Mouse (Mus musculus) midbrain, embryonic 16.5 days (tissue): Measurements from ENCODE around the gene Rdh16f2. TPM values are rescaled to one million over a fixed set of nuclear protein-coding genes. Genes with fewer than 3 reads are reported as not detected.
"Not testable (repeated sequence)": the region's sequence is repeated elsewhere in the genome, so short reads cannot be mapped to it uniquely, and the experiment has no call there.

ENCODE experiments used
- ATAC-seq: fragments of 200-750 bp; cut with Nextera tagmentation; 2 replicates; pipeline ENCODE4 v1.8.0; 2017; ENCODE audit warnings: moderate TSS enrichment
- H3K27ac ChIP-seq: fragments of 300-500 bp; sonication (generic); 2 replicates; pipeline ENCODE4 v1.5.1; 2014; ENCODE audit warnings: mild to moderate bottlenecking, low read length, mixed read lengths
- H3K27me3 ChIP-seq: fragments of 300-500 bp; sonication (generic); 2 replicates; pipeline ENCODE4 v1.6.1; 2014; ENCODE audit warnings: low read depth, low read length, mixed read lengths; ENCODE audit not compliant: control insufficient read depth, insufficient read depth
- H3K36me3 ChIP-seq: fragments of 300-500 bp; sonication (generic); 2 replicates; pipeline ENCODE4 v1.6.1; 2014; ENCODE audit warnings: mild to moderate bottlenecking, low read length, moderate library complexity, mixed read lengths; ENCODE audit not compliant: control insufficient read depth, insufficient read depth
- H3K4me1 ChIP-seq: fragments of 300-500 bp; sonication (generic); 2 replicates; pipeline ENCODE4 v1.6.1; 2014; ENCODE audit warnings: mild to moderate bottlenecking, low read length, mixed read lengths; ENCODE audit not compliant: control insufficient read depth, insufficient read depth
- H3K4me2 ChIP-seq: fragments of 300-500 bp; sonication (generic); 2 replicates; pipeline ENCODE4 v1.6.1; 2014; ENCODE audit warnings: mild to moderate bottlenecking, low read length, mixed read lengths
- H3K4me3 ChIP-seq: fragments of 300-500 bp; sonication (generic); 2 replicates; pipeline ENCODE4 v1.5.1; 2014; ENCODE audit warnings: low read depth, mild to moderate bottlenecking, low read length, moderate library complexity, mixed read lengths
- H3K9ac ChIP-seq: fragments of 300-500 bp; sonication (generic); 2 replicates; pipeline ENCODE4 v1.6.1; 2014; ENCODE audit warnings: low read depth, low read length, mixed read lengths
- H3K9me3 ChIP-seq: fragments of 300-500 bp; sonication (generic); replicated peaks from 2 replicates; pipeline ENCODE4 v1.6.1; 2014; ENCODE audit warnings: mild to moderate bottlenecking, low read length, mixed read lengths; ENCODE audit not compliant: control insufficient read depth, poor library complexity, severe bottlenecking
- WGBS: fragments of 180-500 bp; shearing (Covaris S2); extraction: QIAGEN DNeasy Blood & Tissue Kit; methylation state at CpG from one replicate; pipeline ENCODE4 v1.1.7; 2014; 5-methylcytosine and 5-hydroxymethylcytosine counted together
- polyA plus RNA-seq: library from polyadenylated mRNA; unstranded; fragments of >200 nt; fragmentation: Nextera tagmentation; extraction: Ambion mirVana; gene quantifications from 2 replicates; pipeline ENCODE4 v1.2.1, GENCODE M21; 2015

Gene Rdh16f2
- not detected in 2 replicates for polyA plus RNA-seq

DNA sequence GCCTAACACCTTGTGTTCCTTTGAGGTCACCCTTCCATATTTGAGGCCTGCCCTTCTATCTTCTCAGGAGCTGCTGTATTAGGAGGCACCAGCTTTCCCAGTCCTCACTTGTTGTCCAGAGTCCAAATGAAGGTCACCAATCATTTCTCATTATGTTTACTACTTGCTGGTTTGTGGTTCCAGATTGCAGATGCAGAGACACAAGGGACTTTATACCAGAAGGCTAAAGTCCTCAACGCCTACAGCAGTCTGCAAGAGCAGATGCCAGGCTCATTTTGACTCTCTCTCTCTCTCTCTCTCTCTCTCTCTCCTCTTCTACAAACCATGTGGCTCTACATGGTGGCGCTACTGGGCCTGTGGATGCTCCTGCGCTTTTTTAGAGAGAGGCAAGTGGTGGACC lies at the start of gene Rdh16f2:
TSS of gene Rdh16f2 (plus strand) at position 243 of the 400 bp plus-strand sequence.
- H3K27me3 ChIP-seq, result no peaks in the 10 kb centered on the region
- H3K9ac ChIP-seq, result no peak within 1 kb of the TSS
- WGBS, result 92% methylated on average over 3 of the region's 3 CpGs
- H3K4me3 ChIP-seq, result no peak within 1 kb of the TSS
- no peaks in the 10 kb centered on the region for H3K4me1 ChIP-seq
- no peak within 1 kb of the TSS for H3K27ac ChIP-seq
- no peaks in the 10 kb centered on the region for H3K36me3 ChIP-seq
- no peak within 1 kb of the TSS for H3K4me2 ChIP-seq
- peaks cover 8% of the 10 kb centered on the region; the same call in 1 of the 2 replicates for H3K9me3 ChIP-seq
- ATAC-seq, result no peak

DNA sequence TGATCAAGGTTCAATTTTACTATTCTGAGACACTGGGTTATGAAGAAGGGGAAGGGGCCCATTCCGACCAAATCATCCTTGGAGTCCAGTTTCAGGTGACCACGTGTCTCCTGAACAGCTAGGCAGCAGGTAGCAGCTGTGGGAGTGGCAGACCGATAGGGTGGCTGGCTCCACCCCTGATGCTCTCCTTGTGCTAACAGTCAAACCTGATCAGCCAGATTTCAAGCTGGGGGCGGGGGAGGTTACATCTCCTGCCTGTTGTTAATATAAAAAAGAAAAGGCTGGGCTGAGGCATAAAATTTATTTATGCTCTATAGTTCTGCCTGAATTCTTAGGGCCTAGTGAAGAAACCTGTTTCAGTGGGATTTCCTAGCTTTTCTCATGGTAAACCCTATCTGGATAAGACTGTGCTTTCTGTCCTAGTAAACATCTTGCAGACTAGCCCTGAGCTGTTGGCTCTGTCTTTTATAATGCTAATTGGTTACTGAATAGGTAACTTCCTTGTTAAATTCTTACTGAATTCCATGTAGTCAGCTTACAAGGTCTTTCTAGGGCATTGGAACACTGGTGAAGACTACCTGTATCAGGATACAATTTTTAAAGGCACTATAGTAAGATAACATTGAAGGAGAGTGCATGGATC lies 48.9 kb upstream of the Rdh16f2 start:
- WGBS, result 79% methylated on average over 4 of the region's 4 CpGs
- not testable (repeated sequence) for H3K27ac ChIP-seq, H3K36me3 ChIP-seq

DNA sequence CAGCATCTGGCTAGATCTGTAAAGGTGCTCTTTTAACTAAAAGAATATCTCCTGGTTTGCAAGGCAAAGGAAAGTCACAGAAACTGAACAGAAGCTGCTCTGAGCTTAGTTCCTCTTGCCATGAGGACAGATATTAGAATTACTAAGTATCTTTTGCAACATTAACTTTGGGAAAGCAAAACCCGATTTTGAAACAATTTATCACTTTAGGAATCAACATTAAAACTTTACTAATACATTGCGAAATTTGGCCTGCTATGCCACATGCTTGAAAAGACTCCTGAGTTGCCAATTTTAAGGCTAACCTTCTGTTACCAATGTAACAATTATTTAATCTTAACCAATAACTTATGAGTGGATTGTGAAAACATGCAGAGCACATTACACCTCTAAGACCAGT lies 44.5 kb upstream of the Rdh16f2 start:
- not testable (repeated sequence) for ATAC-seq
- WGBS, result 93% methylated on average over 2 of the region's 2 CpGs

More for the DNA sequence above, 48.9 kb upstream of the Rdh16f2 start:
- not testable (repeated sequence) for H3K9me3 ChIP-seq, H3K9ac ChIP-seq, H3K27me3 ChIP-seq, ATAC-seq, H3K4me2 ChIP-seq, H3K4me1 ChIP-seq, H3K4me3 ChIP-seq

DNA sequence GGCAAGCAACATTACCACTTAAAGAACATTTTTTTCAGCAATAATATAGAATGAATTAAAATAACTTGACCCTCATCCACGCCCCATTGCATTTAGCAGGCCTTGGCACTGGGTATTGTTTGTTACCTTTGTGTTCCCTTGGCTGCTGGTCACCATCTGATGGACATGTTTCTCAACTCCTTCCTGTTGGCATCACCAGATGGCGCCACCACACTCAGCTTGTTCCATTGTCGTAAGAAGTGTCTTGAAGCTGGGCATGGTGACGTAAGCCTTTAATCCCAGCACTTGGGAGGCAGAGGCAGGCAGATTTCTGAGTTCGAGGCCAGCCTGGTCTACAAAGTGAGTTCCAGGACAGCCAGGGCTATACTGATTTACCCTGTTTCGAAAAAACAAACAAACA lies 40.9 kb upstream of the Rdh16f2 start:
- Histone ChIP-seq H3K4me1 (no peaks in the 10 kb centered on the region), H3K27me3 (no peaks in the 10 kb centered on the region), H3K4me2 (no peak overlapping the region), H3K36me3 (no peaks in the 10 kb centered on the region), H3K9ac (no peak overlapping the region), H3K9me3 (peaks cover 4% of the 10 kb centered on the region), H3K27ac (no peak overlapping the region), H3K4me3 (no peak overlapping the region)
- ATAC-seq, result no peak
- WGBS, result 84% methylated on average over 6 of the region's 6 CpGs

More for the DNA sequence above, 44.5 kb upstream of the Rdh16f2 start:
- not testable (repeated sequence) for H3K4me2 ChIP-seq, H3K9me3 ChIP-seq, H3K36me3 ChIP-seq, H3K27me3 ChIP-seq, H3K9ac ChIP-seq, H3K4me3 ChIP-seq, H3K27ac ChIP-seq, H3K4me1 ChIP-seq

DNA sequence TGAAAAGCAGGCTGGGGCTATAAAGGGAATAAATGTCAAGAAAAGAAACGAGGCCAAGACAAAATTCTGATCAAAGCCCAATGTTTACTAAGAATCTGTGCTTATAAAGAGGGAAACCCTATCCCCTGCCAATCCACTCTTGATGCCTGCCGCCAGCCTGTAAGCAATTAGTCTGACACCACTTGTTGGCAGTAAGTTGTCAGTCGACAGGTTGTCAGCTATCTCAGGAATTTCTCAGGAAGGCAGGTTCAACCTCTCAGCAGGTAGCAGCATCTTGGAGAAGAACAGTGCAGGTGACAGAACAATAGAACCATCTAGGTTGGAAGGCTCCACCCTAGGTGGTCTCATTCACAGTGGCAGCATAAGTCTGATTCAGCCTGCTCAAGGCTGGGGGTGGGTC lies 37.2 kb upstream of the Rdh16f2 start:
- Histone ChIP-seq H3K4me1 (no peaks in the 10 kb centered on the region), H3K9ac (no peak overlapping the region), H3K4me3 (no peak overlapping the region), H3K4me2 (no peak overlapping the region), H3K27me3 (no peaks in the 10 kb centered on the region), H3K9me3 (no peaks in the 10 kb centered on the region), H3K36me3 (no peaks in the 10 kb centered on the region), H3K27ac (no peak overlapping the region)
- no peak for ATAC-seq
- WGBS, result 75% methylated on average over 3 of the region's 3 CpGs

DNA sequence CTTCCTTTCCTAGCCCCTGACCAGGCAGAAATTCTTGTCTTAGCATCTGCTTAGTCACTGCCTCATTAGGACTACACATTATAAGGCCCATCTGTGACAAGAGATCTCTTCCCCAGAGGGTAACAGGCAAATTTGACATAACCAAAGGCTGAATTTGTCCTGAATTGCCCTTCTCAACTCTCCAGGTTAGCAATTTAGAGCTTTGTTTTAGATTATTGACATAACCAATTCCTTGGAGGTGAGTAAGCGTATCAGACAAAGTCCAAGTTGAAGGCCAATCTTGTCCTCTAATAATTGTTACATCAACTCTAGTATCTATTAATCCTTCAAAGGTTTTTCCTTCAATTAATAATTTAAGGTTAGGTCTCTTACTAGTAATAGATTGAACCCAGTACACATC lies 32.1 kb upstream of the Rdh16f2 start:
- not testable (repeated sequence) for H3K36me3 ChIP-seq, H3K9ac ChIP-seq, H3K4me3 ChIP-seq, H3K4me2 ChIP-seq, H3K27me3 ChIP-seq, H3K4me1 ChIP-seq, H3K9me3 ChIP-seq, H3K27ac ChIP-seq, ATAC-seq
- WGBS, result 95% methylated on average over 1 of the region's 1 CpGs

DNA sequence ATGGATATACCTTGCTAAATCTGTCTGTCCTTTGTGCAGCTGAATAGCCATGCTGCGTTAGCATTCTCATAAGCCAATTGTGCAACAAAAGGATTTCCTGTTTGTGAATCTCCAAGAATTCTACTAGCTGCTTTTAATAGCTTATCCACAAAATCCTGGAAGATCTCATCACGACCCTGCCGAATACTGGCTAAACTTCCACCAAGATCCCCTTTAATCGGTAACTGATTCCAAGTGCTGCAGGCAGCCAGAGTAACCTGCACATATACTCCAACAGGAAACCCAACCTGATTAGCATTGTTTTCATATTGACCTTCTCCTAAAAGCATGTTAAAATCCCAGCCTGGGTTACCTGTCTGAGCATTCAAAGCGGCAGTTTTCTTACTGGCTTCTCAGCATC lies 31.0 kb upstream of the Rdh16f2 start:
- H3K4me1 ChIP-seq, result no peaks in the 10 kb centered on the region
- H3K4me3 ChIP-seq, result no peak overlapping the region
- H3K36me3 ChIP-seq, result no peaks in the 10 kb centered on the region
- WGBS, result 85% methylated on average over 5 of the region's 5 CpGs
- H3K4me2 ChIP-seq, result no peak overlapping the region
- ATAC-seq, result no peak
- no peaks in the 10 kb centered on the region for H3K27me3 ChIP-seq
- H3K9ac ChIP-seq, result no peak overlapping the region
- 0 out of 2 replicates have a peak, but pooled peaks cover 3% of the 10 kb centered on the region for H3K9me3 ChIP-seq
- H3K27ac ChIP-seq, result no peak overlapping the region

DNA sequence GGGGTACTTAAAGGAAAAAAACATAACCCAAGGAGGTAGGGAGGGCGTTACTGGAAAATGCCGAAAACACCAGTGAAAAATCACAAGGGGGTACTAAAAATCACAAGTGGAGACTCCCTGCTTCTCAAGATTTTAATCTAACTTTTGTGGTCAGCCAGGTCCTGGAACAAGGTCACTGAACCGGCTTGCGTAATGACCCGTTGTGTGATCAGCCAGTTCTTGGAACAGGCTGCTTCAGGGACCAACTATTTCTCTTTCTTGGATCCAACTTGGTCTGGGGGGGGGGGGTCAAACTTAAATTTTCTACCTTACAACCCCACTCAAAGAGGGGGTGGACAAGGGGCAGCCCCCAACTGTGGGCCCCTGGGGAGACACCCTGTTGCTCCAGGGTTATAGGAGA lies 28.5 kb upstream of the Rdh16f2 start:
- H3K9ac ChIP-seq, H3K4me3 ChIP-seq, H3K4me2 ChIP-seq, H3K4me1 ChIP-seq, ATAC-seq, H3K27ac ChIP-seq, H3K9me3 ChIP-seq, H3K36me3 ChIP-seq, H3K27me3 ChIP-seq: not testable (repeated sequence)
- WGBS, result 97% methylated on average over 5 of the region's 5 CpGs

DNA sequence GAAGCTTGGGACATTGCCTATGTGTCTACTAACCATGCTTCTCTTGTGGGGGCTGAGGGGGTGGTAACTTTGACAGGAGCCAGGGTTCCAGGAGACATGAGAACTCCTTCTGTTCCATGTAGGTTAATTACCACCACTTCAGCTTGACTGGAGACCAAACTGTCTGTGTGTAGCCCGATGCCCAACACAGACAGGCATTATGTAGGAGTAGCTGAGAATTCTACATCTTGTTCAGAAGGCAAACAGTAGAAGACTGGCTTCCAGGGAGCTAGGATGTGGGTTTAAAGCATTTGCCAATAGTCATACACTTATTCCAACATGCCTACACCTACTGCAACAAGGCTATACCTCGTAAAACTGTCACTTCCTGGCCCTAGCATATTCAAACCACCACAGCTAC lies 27.7 kb upstream of the Rdh16f2 start:
- Histone ChIP-seq H3K9ac (no peak overlapping the region), H3K9me3 (0 out of 2 replicates have a peak, but pooled peaks cover 3% of the 10 kb centered on the region), H3K4me3 (no peak overlapping the region), H3K36me3 (no peaks in the 10 kb centered on the region), H3K27me3 (no peaks in the 10 kb centered on the region), H3K27ac (no peak overlapping the region), H3K4me1 (no peaks in the 10 kb centered on the region), H3K4me2 (no peak overlapping the region)
- ATAC-seq, result no peak
- 87% methylated on average over 2 of the region's 2 CpGs for WGBS
